Mouse (Mus musculus) bone marrow, adult 2 months (tissue): ENCODE data around the gene Cpne1. TPM values are rescaled to one million over a fixed set of nuclear protein-coding genes. Genes with fewer than 3 reads are reported as not detected.
A peak's percentile ranks its signal among the peaks of the same experiment; 100 is the strongest.
"Not testable (repeated sequence)": the region's sequence is repeated elsewhere in the genome, so short reads cannot be mapped to it uniquely, and the experiment has no call there.

ENCODE experiments used
- H3K27ac ChIP-seq: fragments of 200-500 bp; 2 replicates; pipeline ENCODE4 v1.5.1; 2012; ENCODE audit warnings: low read depth, mild to moderate bottlenecking, control low read depth, inconsistent platforms, low read length; ENCODE audit not compliant: control insufficient read depth, poor library complexity, insufficient read depth
- H3K4me1 ChIP-seq: fragments of 200-500 bp; 2 replicates; pipeline ENCODE4 v1.6.1; 2011; ENCODE audit warnings: low read length; ENCODE audit not compliant: control insufficient read depth, insufficient read depth
- H3K4me3 ChIP-seq: fragments of 200-500 bp; replicated peaks from 2 replicates; pipeline ENCODE3; 2011; ENCODE audit warnings: mild to moderate bottlenecking, low read depth, low read length, control low read depth; ENCODE audit not compliant: control insufficient read depth
- CTCF ChIP-seq: fragments of 200-500 bp; IDR thresholded peaks from 2 replicates; pipeline ENCODE4 v1.5.1; 2011; ENCODE audit warnings: low read length, control low read depth; ENCODE audit not compliant: control insufficient read depth, insufficient read depth
- POLR2A ChIP-seq: fragments of 200-500 bp; IDR thresholded peaks from 2 replicates; pipeline ENCODE4 v1.6.1; 2011; ENCODE audit warnings: low read depth, mild to moderate bottlenecking, control low read depth, low read length, borderline replicate concordance; ENCODE audit not compliant: control insufficient read depth
- WGBS: fragments of 180-500 bp; shearing (Covaris S2); methylation state at CpG from one replicate; pipeline ENCODE4 v1.1.7; 2018; 5-methylcytosine and 5-hydroxymethylcytosine counted together
- polyA plus RNA-seq: library from polyadenylated mRNA; stranded (reverse); fragments of >200 nt; gene quantifications from 2 replicates; pipeline ENCODE4 v1.2.4, GENCODE M21; 2011; ENCODE audit warnings: low replicate concordance; ENCODE audit not compliant: missing spikeins, insufficient read depth, insufficient read length

Gene Cpne1
- polyA plus RNA-seq, 1 experiment = 10.5 TPM

- TF ChIP-seq POLR2A (no peak), CTCF (no peak)
- peaks cover 2% of the 10 kb centered on the region for H3K4me1 ChIP-seq
- no peak overlapping the region for H3K4me3 ChIP-seq
- no peak overlapping the region for H3K27ac ChIP-seq
- WGBS = 82% methylated on average over 2 of the region's 2 CpGs
Measured at GRCm38 (mm10) chr2:156142820-156143219, 31.1 kb upstream of the Cpne1 start.

DNA sequence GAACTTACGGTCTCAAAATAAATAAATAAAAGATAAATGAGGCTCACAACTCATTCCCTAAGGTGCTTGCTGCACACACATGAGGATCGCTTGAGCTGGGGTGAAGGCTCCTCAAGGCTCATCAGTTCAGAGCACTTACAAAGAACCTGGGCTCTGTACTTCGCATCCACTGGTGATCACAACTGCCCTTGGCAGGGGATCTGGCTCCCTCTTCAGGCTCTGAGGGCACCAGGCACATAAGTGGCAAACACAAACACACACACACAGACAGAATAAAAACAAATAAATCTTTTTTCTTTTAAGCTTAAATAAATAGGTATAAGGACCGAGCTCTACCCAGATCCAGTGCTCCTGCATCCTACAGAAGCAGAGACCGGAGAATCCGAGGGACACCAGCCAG, 23.9 kb upstream of the Cpne1 start:
- Histone ChIP-seq H3K27ac (no peak overlapping the region), H3K4me3 (no peak overlapping the region), H3K4me1 (no peaks in the 10 kb centered on the region)
- peak; percentile 60 for TF ChIP-seq CTCF
- no peak for TF ChIP-seq POLR2A
- 87% methylated on average over 6 of the region's 6 CpGs for WGBS

GRCm38 (mm10) chr2:156134161-156134560, 22.4 kb upstream of the Cpne1 start:
- no peak for TF ChIP-seq CTCF
- TF ChIP-seq POLR2A = no peak
- H3K27ac ChIP-seq = no peak overlapping the region
- no peak overlapping the region for H3K4me3 ChIP-seq
- no peaks in the 10 kb centered on the region for H3K4me1 ChIP-seq
- 84% methylated on average over 5 of the region's 5 CpGs for WGBS

- H3K4me3 ChIP-seq = no peak within 1 kb of the TSS
- no peaks in the 10 kb centered on the region for H3K4me1 ChIP-seq
- WGBS = 98% methylated on average over 5 of the region's 5 CpGs
- TF ChIP-seq CTCF (no peak), POLR2A (no peak)
- H3K27ac ChIP-seq = no peak within 1 kb of the TSS; the same call in 1 of the 2 replicates
Measured at GRCm38 (mm10) chr2:156126992-156127391, 15.2 kb upstream of the Cpne1 start, which contains the start of gene Gm28036. Gene Gm28036, minus strand, starts transcription at chr2:156127092.

- TF ChIP-seq POLR2A (no peak), CTCF (no peak)
- no peak overlapping the region for H3K4me3 ChIP-seq
- WGBS = 91% methylated on average over 5 of the region's 5 CpGs
- no peak overlapping the region for H3K27ac ChIP-seq
- H3K4me1 ChIP-seq = no peaks in the 10 kb centered on the region
Measured at GRCm38 (mm10) chr2:156123731-156124130, 12.0 kb upstream of the Cpne1 start.

- no peak for TF ChIP-seq POLR2A
- TF ChIP-seq CTCF = no peak
- Histone ChIP-seq H3K27ac (no peak overlapping the region), H3K4me1 (no peaks in the 10 kb centered on the region), H3K4me3 (no peak overlapping the region)
Measured at GRCm38 (mm10) chr2:156119566-156119965, 7.8 kb upstream of the Cpne1 start.

- Histone ChIP-seq H3K4me3 (peak overlapping the region; percentile 92), H3K27ac (peak overlapping the region; percentile 95; the same call in 1 of the 2 replicates)
- 8% methylated on average over 5 of the region's 5 CpGs for WGBS
- H3K4me1 ChIP-seq = not testable (repeated sequence)
Measured at GRCm38 (mm10) chr2:156112080-156112423, 287 bp upstream of the Cpne1 start.

GRCm38 (mm10) chr2:156110627-156111357, 973 bp downstream of the Cpne1 start:
- Histone ChIP-seq H3K4me1 (peaks cover 1% of the 10 kb centered on the region; the same call in 1 of the 2 replicates), H3K4me3 (peak overlapping the region; percentile 92), H3K27ac (peak overlapping the region; percentile 95)
- no peak for TF ChIP-seq CTCF
- no peak for TF ChIP-seq POLR2A
- 1% methylated on average over 16 of the region's 16 CpGs for WGBS

DNA sequence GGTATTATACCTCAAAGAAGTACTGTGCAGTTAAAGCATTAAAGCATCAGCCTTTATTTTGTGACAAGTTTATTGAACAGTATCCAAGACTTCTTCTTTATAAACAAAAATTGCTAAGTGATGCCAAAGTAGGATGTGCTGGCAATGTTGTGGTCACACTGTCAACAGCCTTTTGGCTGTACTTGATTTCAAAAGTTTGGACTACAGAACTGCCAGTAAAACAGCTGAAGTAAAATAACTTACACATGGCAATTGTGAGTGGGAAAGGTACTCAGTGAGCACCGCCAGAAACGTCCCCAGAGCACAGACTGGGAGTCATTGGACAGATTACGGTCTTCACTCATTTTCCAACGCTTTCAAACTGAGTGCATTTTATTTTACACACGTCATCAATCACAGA, 19.8 kb downstream of the Cpne1 start:
- TF ChIP-seq CTCF = no peak
- TF ChIP-seq POLR2A = no peak
- Histone ChIP-seq H3K4me3 (no peak overlapping the region), H3K27ac (no peak overlapping the region), H3K4me1 (peaks cover 2% of the 10 kb centered on the region; the same call in 1 of the 2 replicates)
- whole genome bisulfite sequencing = 73% methylated on average over 5 of the region's 5 CpGs
